Mouse (Mus musculus) neural tube, embryonic 10.5 days (tissue): ENCODE measurements around the gene Pttg1ip.

Source experiments
- DNase-seq: peaks from one replicate; pipeline ENCODE4 v3.0.0-alpha.2; 2017; ENCODE audit warnings: low spot score; ENCODE audit errors: extremely low spot score

Gene Pttg1ip

DNA sequence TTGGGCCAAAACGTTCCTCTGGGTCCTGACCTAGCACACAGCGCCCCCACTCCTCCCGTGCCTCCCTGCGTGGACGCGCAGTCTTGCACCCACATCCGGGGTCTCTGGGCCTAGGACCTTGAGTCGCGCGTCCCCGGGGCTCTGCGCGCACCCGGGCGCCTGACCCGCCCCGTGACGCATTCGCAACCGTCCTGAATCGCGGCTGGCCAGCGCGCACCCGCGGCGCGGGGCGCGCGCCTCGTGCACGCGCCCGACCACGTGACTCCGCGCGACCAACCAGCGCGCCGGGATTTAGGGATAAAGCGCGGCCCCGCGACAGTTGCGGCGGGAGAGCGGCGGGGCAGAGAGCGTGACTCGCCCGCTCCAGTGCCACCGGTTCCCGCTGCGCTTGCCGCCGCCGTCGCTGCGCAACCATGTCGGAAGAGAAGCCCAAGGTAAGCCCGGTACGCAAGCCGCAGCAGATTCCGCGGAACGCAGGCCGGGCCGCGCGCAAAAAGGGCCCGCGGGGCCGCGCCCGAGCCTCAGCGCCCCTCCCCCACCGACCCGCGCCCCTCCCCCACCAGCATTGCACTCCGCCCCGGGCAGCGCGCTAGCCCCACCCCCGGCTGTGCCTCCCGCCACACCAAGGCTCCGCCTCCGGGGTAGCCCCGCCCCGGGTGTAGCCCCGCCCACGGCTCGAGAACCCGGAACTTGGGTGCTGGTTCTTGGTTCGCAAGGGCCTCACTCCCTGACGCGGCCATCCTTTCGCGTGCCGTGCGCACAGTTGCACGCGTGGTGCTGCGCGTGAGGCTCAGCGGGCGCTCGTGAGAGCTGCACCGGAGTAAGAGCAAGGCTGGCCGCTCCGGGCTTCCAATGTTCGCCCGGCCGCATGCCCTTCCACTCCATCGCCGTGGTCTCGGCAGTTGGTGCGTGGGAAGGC, 24.6 kb downstream of the Pttg1ip start, which contains the start of the genes Sumo3 and Gm49325:
Gene Sumo3 (plus strand): TSS at position 190 of the 919 bp plus-strand sequence.
Gene Gm49325 (plus strand): TSS at position 290 of the 919 bp plus-strand sequence.
- peak; percentile 94 for DNase-seq

DNA sequence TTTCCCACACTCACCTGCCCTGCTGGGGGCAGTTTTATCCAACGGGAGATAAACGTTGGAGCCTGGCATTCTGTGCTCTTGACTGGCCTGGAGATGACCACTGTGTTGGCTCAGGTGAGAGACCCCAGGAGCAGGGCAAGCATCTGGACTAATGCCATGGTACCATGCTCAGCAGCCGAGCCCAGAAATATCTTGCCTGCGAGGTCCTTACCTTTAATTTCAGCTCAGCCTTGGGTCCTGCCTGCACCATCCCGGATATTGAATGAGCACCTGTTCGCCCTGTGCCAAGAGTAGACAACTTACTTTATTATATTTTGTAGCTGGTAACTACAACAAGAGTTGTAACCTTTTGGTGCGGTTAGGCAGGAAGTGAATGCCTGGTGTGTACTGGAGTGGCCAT, 25.3 kb downstream of the Pttg1ip start:
- DNase-seq, result no peak

DNA sequence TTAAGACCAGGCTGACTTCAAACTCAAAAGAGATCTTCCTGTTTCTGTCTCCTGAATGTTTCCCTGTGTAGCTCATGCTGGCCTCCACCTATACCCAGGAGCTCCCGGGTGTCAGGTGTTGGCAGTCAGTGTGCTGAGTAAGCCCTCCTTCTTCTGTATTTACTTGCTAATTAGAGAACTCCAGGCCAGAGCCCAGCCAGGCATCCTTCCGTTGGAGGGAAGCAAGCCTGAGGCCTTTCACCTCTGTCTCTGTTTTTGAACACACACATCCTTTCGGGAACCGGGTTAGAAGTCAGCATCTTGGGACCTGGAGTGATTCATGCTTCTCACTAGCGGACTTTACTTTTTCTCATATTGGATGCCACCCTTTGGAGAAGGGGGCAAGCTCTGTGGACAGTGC, 25.9 kb downstream of the Pttg1ip start:
- DNase-seq, result no peak

DNA sequence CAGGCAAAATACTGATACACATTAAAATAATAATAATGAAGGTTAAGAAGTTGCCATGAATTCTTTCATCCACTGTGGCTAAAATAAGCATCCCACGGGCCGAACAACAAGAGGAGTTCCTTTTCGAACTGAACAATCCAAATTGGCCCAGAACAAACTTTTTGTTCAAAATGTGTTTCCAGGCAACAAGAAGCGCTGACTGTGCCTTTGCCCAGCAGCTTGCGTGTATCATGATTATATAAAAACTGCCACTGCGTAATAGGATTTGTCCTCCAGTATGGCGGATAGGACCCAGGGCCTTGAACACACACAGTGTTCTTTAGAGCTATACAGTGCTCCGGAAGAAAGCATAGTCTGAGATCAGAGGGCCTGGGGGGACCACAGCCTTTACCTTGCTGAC, 27.1 kb downstream of the Pttg1ip start:
- DNase-seq, result no peak

DNA sequence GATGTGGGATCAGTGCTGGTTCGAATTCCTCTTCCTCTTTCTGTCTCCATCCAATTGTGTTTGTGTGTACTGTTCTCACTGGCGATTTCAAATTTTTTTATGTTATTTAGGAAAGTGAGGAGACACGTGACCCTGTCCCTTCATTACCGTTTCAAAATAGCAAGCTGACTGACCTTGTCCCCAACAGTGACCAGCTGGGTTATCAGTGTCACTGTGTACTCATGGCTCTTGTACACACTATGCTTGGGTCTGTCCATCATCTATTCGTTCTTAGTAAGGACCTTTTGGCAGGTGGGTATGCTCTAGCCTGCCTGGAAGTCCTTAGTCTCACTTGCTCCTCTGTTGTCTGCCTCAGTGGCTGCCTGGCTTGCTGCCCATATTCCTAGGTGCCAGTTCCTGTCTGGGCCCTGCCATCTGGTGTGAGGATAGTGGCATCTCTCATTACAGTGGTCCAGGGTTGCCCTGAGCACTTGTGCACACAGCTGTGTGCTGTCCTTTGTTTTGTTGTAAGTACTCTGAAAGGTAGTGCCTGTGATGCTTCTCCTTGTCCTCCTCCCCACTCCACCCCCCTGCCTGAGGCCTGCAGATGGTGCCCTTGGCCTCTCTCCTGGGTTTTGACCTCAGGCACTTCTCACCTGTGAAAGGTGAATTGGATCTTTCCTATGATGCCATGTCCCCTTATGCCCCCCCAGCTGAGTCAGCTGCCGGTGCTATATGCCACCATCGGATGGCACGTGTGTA, 28.9 kb downstream of the Pttg1ip start:
- no peak for DNase-seq

DNA sequence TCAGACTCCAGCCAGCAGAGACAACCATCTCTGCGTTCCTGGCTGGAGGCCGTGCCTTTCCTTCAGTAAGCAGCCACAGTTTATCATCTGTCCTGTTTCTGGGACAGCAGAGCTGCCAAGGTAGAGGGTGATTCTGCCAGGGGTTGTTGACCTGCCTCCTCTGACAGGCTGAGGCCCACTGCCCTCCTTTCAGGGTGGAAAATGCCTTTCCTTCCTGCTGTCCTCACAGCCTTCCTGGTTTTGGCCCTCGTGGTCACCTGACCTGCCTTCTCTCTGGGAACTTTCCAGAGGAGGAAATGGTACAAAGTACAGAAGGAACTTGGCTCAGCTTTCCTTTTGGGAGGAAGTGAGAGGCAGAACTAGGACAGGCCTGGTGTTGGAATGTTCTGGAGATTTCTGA, 31.9 kb downstream of the Pttg1ip start:
- DNase-seq, result no peak

DNA sequence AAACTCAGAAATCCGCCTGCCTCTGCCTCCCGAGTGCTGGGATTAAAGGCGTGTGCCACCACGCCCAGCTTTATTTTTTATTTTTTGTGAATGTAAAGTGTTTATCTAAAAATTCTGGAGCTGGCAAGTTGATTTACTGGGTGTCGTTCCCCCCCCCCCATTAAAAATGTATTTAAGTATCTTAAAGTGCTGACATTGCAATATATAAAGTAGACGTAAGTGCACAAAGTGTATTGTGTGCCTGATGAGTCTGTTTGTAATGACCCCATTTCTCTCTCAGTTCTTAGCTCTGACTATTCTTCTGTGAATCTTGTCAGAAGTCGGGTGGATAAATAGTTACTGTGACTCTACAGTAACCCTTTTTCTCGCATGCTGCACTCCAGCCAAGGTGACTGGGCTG, 34.1 kb downstream of the Pttg1ip start:
- no peak for DNase-seq

DNA sequence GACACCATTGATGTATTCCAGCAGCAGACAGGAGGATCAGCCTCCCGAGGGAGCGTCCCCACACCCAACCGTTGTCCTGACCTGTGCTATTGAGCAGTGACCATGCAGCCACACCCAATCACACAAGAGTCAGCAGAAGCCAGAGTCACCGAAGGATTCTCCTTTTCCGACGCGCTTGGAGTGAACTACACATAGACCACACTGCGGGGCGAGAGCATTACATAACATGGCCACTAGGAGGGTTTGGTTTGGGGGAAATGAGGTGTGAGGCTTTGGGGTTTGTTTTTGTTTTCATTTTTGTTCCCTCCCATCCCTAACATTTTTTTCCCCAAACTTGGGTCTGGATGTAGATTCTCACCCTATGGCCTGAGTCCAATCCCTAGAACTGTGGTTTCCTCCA, 34.6 kb downstream of the Pttg1ip start:
- no peak for DNase-seq

DNA sequence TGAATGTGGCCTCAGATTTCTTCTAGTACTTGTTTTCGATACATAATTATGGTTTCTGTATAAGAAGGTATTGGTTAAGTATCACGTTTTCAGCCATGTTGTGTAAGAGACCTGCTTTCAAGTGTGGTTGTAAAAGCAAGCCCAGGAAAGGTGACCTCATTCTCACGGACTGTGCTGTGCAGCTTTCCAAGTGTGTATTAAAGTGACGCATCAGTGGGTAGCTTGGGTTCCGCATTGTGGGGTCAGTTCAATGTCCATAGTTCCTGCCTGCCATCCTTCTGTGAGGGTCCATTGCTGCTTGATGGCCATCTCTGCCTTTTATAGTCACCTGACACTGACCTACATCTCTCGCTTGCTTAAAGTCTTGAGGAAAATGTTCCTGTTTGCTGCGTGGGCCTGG, 35.4 kb downstream of the Pttg1ip start:
- DNase-seq, result no peak

DNA sequence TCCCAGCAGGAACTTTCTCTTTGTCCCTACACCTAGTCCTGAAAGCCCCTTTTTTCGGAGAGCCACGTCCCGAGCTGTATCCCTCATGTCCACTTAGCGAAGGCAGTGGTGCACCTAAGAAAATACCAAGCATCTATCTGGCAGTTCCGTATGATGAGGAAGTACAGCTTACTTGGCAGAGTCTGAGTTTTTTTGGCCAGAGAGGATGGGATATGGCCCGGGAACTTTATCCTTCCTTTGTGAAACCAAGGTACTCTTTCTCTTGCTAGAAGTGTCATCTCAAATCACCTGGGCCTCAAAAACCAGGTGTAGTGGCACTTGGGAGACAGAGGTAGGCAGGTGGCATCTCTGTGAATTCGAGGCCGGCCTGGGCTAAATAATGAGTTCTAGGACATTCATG, 40.0 kb downstream of the Pttg1ip start:
- no peak for DNase-seq

DNA sequence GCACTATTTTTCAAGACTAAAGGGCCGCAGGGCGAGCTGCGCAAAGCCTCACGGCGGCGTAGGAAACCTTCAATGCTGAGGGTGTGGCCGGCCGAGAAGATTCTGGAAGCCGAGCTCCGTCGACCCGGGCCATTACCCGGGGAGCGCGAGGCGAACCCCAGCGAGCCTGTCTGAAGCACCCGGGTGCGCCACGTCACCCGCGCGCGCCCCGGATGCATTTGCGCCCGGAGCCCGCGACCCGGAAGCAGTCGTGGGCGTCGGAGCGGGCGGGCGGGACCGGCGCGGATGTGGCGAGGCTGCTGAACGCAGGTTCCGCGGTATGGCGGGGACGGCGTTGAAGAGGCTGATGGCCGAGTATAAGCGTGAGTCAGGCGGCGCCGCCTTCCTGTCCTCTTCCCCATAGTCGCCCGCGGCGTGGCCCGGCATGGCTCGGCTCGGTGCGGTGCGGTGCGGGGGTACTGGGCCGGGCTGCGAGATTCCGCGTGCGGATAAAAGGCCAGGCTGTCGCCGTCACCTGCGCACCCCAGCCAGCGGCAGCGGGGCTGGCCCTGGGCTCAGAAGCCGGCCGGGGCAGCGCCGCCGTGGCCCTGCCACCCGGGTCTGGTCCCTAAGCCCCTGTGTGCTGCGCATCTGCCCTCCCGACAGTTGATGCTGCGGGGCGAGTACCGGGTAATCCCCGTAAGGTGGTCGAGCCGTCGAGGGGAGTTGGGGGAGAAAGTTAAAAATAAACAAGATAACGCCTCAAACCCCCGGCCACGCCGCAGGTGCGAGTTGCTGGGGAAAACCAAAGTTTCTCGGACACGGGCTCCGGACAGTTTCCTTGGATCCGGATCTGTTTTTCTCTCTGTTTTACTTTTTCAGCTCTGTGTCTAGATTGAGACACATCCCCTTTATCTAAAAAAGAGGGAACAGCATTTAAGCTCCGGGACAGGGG, 40.8 kb downstream of the Pttg1ip start, which contains the start of gene Ube2g2:
Gene Ube2g2 (plus strand): TSS at position 221 of the 934 bp plus-strand sequence.
- peak; percentile 94 for DNase-seq

DNA sequence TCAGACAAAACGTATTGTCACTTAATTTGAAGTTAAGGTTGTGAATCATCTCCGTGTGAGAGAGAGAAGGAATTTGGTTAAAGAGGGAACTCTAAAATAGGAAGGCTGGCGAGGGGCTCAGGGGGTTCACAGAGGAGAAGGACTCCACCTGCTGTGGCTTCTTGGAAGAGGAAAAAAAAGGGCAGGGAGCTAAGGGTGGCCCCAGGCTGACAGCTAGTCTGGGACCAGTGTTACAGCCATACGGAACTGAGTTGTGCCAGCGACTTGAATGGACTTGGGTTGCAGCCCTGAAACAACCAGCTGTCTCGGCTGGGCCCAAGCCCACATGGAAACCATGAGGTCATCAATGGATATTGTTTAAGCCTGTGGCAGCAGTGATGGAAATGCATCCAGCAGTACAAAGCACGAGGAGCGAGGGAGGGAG, 41.6 kb downstream of the Pttg1ip start:
- peak; percentile 37 for DNase-seq

DNA sequence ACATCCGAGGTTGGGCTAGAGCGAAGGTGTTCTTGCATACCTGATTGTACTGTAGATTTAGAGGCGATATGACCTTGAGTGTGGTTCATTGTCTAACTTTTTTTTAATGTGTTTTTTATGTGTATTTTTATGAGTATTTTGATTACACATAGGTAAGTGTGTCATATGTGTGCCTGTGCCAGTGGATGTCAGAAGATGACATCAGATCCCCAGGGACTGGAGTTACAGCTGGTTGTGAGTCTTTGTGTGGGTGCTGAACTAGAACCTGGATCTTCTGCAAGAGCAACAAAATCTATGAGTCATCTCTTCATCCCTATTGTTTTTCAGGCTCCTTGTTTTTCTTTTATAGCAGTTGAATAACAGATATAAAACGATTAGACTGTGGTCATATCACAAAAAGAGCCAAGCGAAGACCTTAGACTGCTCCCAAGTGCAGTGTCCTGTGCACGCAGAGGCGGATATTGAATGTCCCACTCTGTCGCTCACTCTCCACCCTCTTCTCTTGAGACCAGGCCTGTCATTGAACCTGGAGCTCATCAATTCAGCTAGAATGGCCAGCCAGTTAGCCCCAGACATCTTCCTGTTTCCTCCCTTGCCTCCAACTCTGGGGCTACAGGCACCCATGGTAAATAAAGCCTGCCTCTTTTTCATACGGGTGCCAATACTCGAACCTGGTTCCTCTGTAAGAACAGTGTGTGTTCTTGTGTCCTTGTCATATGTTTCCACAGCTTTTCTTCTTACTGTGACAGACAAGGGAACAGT, 42.3 kb downstream of the Pttg1ip start:
- no peak for DNase-seq

DNA sequence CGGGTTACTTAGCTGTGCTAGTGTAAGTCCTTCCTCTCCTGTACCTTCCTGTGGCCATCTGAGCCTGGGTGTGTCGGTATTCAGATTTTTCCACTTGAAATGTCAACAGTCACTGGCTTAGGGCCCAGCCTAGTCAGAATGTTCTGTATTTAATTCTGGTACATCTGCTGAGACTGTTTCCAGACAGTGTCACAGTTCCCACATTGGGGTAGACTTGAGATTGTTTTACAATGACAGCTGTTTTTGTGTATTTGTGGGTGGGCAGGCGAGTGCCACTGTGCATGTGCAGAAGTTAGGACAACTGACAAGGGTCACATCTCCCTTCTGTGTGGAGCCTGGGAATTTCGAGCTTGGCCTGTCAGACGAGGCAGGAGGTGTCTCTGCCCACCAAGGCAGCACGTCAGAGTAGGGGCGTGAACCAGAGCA, 43.1 kb downstream of the Pttg1ip start:
- no peak for DNase-seq

DNA sequence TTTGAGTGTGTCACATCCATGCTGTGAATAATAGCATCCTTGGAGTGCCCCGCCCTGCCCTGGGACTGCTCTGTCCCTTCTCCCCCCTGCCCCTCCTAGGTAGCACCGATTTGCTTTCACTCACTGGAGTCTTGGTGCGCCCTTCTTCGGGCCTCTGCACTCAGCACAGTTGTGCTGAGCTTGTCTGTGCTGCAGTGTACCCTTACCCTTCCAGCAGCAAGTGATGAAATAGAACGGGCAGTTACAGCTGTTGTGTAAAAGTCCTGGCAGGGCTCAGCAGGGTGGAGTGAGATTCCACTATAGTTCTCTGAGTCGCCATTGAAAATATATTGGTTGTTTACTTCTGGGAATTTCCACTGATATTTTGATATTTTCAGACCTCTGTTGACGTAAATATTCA, 44.5 kb downstream of the Pttg1ip start:
- DNase-seq, result no peak

DNA sequence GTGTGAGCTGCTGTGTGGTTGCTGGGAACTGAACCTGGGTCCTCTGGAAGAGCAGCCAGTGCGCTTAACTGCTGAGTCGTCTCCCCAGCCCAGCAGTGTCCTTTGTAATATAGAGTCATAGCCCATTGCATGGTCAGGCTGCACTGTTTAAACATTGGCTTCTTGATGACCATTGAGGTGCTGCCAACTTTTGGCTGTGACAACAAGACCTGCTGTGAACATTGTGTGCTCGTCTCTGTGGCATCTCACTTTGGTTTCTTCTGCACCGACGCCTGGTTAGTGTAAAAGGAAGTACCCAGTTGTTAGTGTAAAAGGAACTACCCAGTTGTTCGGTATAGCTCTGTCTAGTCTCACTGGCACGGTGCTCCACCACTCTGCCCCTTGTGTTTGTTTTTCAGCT, 45.1 kb downstream of the Pttg1ip start:
- no peak for DNase-seq

DNA sequence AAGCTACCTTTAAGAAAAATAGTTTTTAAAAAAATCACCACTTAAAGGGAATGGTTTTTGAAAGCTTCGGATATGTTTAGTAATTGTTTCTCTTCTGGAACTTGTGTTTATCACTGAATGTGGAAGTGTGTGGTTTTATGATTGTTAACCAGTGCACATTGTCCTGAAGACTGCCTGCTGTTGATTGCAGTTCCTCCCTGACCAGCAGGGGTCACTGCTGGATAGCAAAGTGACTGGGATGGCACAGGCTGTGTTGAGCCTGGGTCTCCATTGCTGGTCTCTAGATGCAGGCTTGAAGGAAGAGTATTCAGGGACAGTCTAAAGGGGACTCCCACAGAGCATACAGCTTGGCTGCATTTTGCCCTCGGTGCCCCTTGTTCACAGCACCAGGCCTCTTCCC, 46.0 kb downstream of the Pttg1ip start:
- peak; percentile 77 for DNase-seq

DNA sequence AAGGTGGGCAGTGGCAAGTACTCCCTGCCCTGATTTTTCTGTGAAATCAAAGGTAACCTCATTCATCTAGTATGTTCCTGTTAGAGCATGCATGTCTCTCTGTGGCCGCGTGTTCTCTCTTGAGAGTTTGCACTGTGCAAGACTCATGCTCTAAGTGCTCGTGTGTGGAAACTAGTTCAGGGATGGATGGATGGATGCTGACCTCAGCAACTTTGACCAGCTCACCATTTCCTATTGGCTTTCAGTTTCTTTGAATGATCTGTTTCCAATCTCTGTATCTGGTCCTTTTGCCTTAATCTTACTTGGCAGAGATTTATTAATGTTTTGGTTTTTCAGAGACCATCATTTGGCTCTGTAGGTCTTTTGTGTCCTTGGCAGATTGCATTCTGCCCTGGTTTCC, 47.6 kb downstream of the Pttg1ip start:
- no peak for DNase-seq

DNA sequence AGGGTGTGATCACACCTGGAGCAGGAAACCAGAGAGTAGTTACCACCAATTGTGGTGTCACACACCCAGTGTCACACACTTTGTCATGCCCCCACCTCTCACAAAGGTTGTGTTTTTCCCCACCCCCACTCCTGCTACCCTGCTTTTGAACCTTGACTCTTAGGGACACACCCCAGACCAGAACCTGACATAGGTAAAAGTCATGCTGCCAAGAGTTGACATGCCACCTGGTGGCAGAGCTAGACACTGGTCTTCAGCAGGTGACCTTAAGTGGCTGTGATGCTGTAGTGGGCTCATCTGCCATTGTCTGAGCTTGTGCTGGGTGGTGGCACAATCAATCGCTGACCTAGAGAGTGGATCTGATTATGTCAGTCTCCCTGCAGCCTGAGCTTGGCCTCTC, 48.5 kb downstream of the Pttg1ip start:
- no peak for DNase-seq

DNA sequence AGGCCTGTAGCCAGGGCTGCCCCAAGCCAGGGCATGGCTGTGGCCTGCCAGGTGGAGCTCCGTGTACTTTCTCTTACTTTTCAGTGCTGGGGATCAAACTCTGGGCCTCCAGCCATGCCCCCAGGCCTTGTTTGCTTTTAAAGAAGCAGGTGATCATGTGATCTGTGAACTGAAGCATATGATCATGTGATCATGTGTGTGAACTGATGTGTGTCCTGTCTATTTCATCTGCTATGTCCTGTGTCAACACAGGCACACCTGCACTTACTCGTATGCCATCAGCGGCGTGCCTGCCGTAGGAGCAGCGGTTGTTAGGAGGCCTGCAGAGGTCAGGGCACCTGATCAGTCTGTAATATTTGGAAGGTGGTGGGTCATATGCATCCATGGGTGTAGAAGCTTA, 52.5 kb downstream of the Pttg1ip start:
- DNase-seq, result no peak
